Mouse (Mus musculus): Measurements from ENCODE around the gene Pnkd.

DNA sequence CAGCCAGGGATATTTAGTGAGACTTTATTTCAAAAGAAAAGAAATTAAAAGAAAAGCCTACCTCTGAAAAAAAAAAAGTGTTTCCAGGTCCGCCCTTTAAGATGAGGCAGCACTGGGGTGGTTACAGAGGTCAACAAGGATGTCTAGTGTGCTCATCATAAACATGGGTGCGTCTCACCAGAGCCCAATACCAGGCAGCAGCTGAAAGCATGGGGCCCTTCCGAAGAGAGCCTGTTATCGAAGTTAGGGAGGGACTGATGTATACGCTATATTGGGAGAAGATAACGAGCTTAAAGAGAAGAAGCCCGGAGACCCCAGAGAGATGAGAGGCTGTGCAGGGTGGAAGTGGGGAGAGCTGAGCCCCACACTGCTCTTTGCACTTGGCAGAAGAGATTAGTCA is 45.6 kb upstream of the Pnkd start:
- no peak for TF ChIP-seq CTCF (IDR thresholded peaks at IDR 0.05; ENCODE audit: low read depth)
- no peak for TF ChIP-seq EP300 (IDR thresholded peaks at IDR 0.05; ENCODE audit: low read depth)

All from heart, postnatal 0 days (tissue).